Mouse (Mus musculus) kidney, embryonic 15.5 days (tissue): Measurements from ENCODE around the gene Slc35a2. TPM values are rescaled to one million over a fixed set of nuclear protein-coding genes. Genes with fewer than 3 reads are reported as not detected.
"Not testable (repeated sequence)": the region's sequence is repeated elsewhere in the genome, so short reads cannot be mapped to it uniquely, and the experiment has no call there.

ENCODE experiments used
- ATAC-seq: fragments of 200-750 bp; cut with Nextera tagmentation; replicated peaks from 2 replicates; pipeline ENCODE4 v1.8.0; 2017; ENCODE audit warnings: moderate TSS enrichment; ENCODE audit not compliant: low FRiP score
- H3K27ac ChIP-seq: fragments of 300-500 bp; sonication (generic); 2 replicates; pipeline ENCODE4 v1.5.1; 2015; ENCODE audit warnings: mild to moderate bottlenecking, inconsistent platforms
- H3K27me3 ChIP-seq: fragments of 300-500 bp; sonication (generic); 2 replicates; pipeline ENCODE4 v1.6.1; 2015; ENCODE audit warnings: inconsistent platforms
- H3K36me3 ChIP-seq: fragments of 300-500 bp; sonication (generic); 2 replicates; pipeline ENCODE4 v1.6.1; 2015; ENCODE audit warnings: inconsistent platforms
- H3K4me1 ChIP-seq: fragments of 300-500 bp; sonication (generic); 2 replicates; pipeline ENCODE4 v1.6.1; 2015; ENCODE audit warnings: inconsistent platforms
- H3K4me2 ChIP-seq: fragments of 300-500 bp; sonication (generic); 2 replicates; pipeline ENCODE4 v1.6.1; 2015; ENCODE audit warnings: moderate library complexity, mild to moderate bottlenecking, inconsistent platforms
- H3K4me3 ChIP-seq: fragments of 300-500 bp; sonication (generic); replicated peaks from 2 replicates; pipeline ENCODE4 v1.5.1; 2015; ENCODE audit warnings: mild to moderate bottlenecking, inconsistent platforms
- H3K9ac ChIP-seq: fragments of 300-500 bp; sonication (generic); 2 replicates; pipeline ENCODE4 v1.6.1; 2015; ENCODE audit warnings: mild to moderate bottlenecking, inconsistent platforms
- H3K9me3 ChIP-seq: fragments of 300-500 bp; sonication (generic); replicated peaks from 2 replicates; pipeline ENCODE4 v1.6.1; 2016; ENCODE audit warnings: inconsistent platforms
- WGBS: fragments of 180-500 bp; shearing (Covaris S2); methylation state at CpG from one replicate; pipeline ENCODE4 v1.1.7; 2015; ENCODE audit warnings: mixed read lengths; 5-methylcytosine and 5-hydroxymethylcytosine counted together
- polyA plus RNA-seq: library from polyadenylated mRNA; unstranded; fragments of >200 nt; fragmentation: Nextera tagmentation; extraction: Ambion mirVana; gene quantifications from 2 replicates; pipeline ENCODE4 v1.2.1, GENCODE M21; 2015

The Slc35a2 gene
- polyA plus RNA-seq, 1 experiment from 2014 or later, result 35.8 TPM

- H3K9me3 ChIP-seq, H3K4me3 ChIP-seq, H3K36me3 ChIP-seq, H3K4me2 ChIP-seq, ATAC-seq, H3K27ac ChIP-seq, H3K9ac ChIP-seq, H3K4me1 ChIP-seq: not testable (repeated sequence)
- WGBS, result 23% methylated on average over 3 of the region's 3 CpGs
- H3K27me3 ChIP-seq, result peaks cover 24% of the 10 kb centered on the region
These were observed 31.8 kb downstream of the Slc35a2 start for GRCm38 (mm10) chrX:7915669-7916068.

- peaks cover 47% of the 10 kb centered on the region for H3K27me3 ChIP-seq
- H3K4me3 ChIP-seq, H3K9ac ChIP-seq, H3K27ac ChIP-seq, H3K9me3 ChIP-seq, H3K36me3 ChIP-seq, H3K4me1 ChIP-seq, H3K4me2 ChIP-seq, ATAC-seq: not testable (repeated sequence)
- WGBS, result 76% methylated on average over 6 of the region's 6 CpGs
These were observed 34.1 kb downstream of the Slc35a2 start for GRCm38 (mm10) chrX:7917960-7918359.

- Histone ChIP-seq H3K4me1 (peaks cover 6% of the 10 kb centered on the region; the same call in 1 of the 2 replicates), H3K4me3 (peak within 1 kb of the TSS; percentile 21; the same call in 1 of the 2 replicates), H3K27me3 (peaks cover 65% of the 10 kb centered on the region), H3K9ac (no peak within 1 kb of the TSS), H3K27ac (no peak within 1 kb of the TSS), H3K4me2 (peak within 1 kb of the TSS; percentile 48), H3K9me3 (no peaks in the 10 kb centered on the region), H3K36me3 (no peaks in the 10 kb centered on the region)
- 18% methylated on average over 31 of the region's 40 CpGs for WGBS
- ATAC-seq, result peak; percentile 43; the same call in 1 of the 2 replicates
These were observed 36.0 kb downstream of the Slc35a2 start, which contains the start of gene Pcsk1n for GRCm38 (mm10) chrX:7919601-7920383. Gene Pcsk1n (plus strand): TSS chrX:7919822.

- Histone ChIP-seq H3K9me3 (no peaks in the 10 kb centered on the region), H3K4me3 (peak overlapping the region; percentile 30), H3K4me1 (peaks cover 6% of the 10 kb centered on the region; the same call in 1 of the 2 replicates), H3K27me3 (peaks cover 83% of the 10 kb centered on the region), H3K4me2 (peak overlapping the region; percentile 55), H3K9ac (no peak overlapping the region), H3K27ac (no peak overlapping the region), H3K36me3 (no peaks in the 10 kb centered on the region)
- ATAC-seq, result no peak
- WGBS, result 13% methylated on average over 48 of the region's 48 CpGs
These were observed 38.2 kb downstream of the Slc35a2 start for GRCm38 (mm10) chrX:7922032-7922431.

- Histone ChIP-seq H3K36me3 (peaks cover 19% of the 10 kb centered on the region), H3K4me1 (peaks cover 6% of the 10 kb centered on the region; the same call in 1 of the 2 replicates), H3K4me3 (no peak overlapping the region), H3K27ac (no peak overlapping the region), H3K9ac (no peak overlapping the region), H3K4me2 (no peak overlapping the region), H3K9me3 (0 out of 2 replicates have a peak, but pooled peaks cover 4% of the 10 kb centered on the region), H3K27me3 (peaks cover 70% of the 10 kb centered on the region)
- 67% methylated on average over 6 of the region's 6 CpGs for WGBS
- no peak for ATAC-seq
These were observed 42.4 kb downstream of the Slc35a2 start for GRCm38 (mm10) chrX:7926266-7926665.

- peaks cover 27% of the 10 kb centered on the region for H3K36me3 ChIP-seq
- no peak for ATAC-seq
- WGBS, result 20% methylated on average over 10 of the region's 10 CpGs
- H3K27me3 ChIP-seq, result peaks cover 61% of the 10 kb centered on the region
- H3K27ac ChIP-seq, result no peak overlapping the region
- H3K4me2 ChIP-seq, result no peak overlapping the region
- peaks cover 4% of the 10 kb centered on the region; the same call in 1 of the 2 replicates for H3K4me1 ChIP-seq
- 0 out of 2 replicates have a peak, but pooled peaks cover 4% of the 10 kb centered on the region for H3K9me3 ChIP-seq
- no peak overlapping the region for H3K4me3 ChIP-seq
- H3K9ac ChIP-seq, result no peak overlapping the region
These were observed 43.3 kb downstream of the Slc35a2 start for GRCm38 (mm10) chrX:7927116-7927515.

GRCm38 (mm10) chrX:7928270-7928790, 44.5 kb downstream of the Slc35a2 start, which contains the start of gene Eras:
Gene Eras (minus strand): TSS chrX:7928607.
- Histone ChIP-seq H3K4me3 (no peak within 1 kb of the TSS), H3K27me3 (peaks cover 49% of the 10 kb centered on the region), H3K27ac (no peak within 1 kb of the TSS), H3K9ac (no peak within 1 kb of the TSS), H3K9me3 (0 out of 2 replicates have a peak, but pooled peaks cover 4% of the 10 kb centered on the region), H3K4me2 (0 out of 2 replicates have a peak within 1 kb of the TSS, but pooled peaks have one; percentile 12), H3K4me1 (no peaks in the 10 kb centered on the region), H3K36me3 (peaks cover 29% of the 10 kb centered on the region)
- WGBS, result 22% methylated on average over 19 of the region's 19 CpGs
- no peak for ATAC-seq

GRCm38 (mm10) chrX:7936874-7937273, 53.0 kb downstream of the Slc35a2 start:
- Histone ChIP-seq H3K27ac (no peak overlapping the region), H3K36me3 (peaks cover 45% of the 10 kb centered on the region), H3K9me3 (no peaks in the 10 kb centered on the region), H3K4me2 (no peak overlapping the region), H3K27me3 (no peaks in the 10 kb centered on the region), H3K4me3 (no peak overlapping the region), H3K4me1 (no peaks in the 10 kb centered on the region), H3K9ac (no peak overlapping the region)
- no peak for ATAC-seq
- 53% methylated on average over 11 of the region's 11 CpGs for WGBS

GRCm38 (mm10) chrX:7937667-7938066, 53.8 kb downstream of the Slc35a2 start:
- no peak for ATAC-seq

More at GRCm38 (mm10) chrX:7937667-7938066, 53.8 kb downstream of the Slc35a2 start:
- Histone ChIP-seq H3K4me1 (no peaks in the 10 kb centered on the region), H3K4me2 (no peak overlapping the region), H3K27me3 (no peaks in the 10 kb centered on the region), H3K27ac (no peak overlapping the region), H3K4me3 (no peak overlapping the region), H3K36me3 (peaks cover 40% of the 10 kb centered on the region), H3K9me3 (no peaks in the 10 kb centered on the region), H3K9ac (no peak overlapping the region)
- WGBS, result 91% methylated on average over 6 of the region's 6 CpGs

Other genes with a start within 250 kb of the Slc35a2 start
- 2.2 and 5.5 TPM in 2 replicates for gene Syp, start 245.6 kb upstream of the Slc35a2 start, polyA plus RNA-seq
- gene Prickle3, start 226.8 kb upstream of the Slc35a2 start, polyA plus RNA-seq, result 10.9 and 13.2 TPM in 2 replicates
- 156 and 168 TPM in 2 replicates for gene Plp2, start 212.6 kb upstream of the Slc35a2 start, polyA plus RNA-seq
- 0.58 and 0.68 TPM in 2 replicates for gene Magix, start 202.8 kb upstream of the Slc35a2 start, polyA plus RNA-seq
- 40.3 and 42.5 TPM in 2 replicates for gene Gpkow, start 186.9 kb upstream of the Slc35a2 start, polyA plus RNA-seq
- 35.4 and 38.6 TPM in 2 replicates for gene Wdr45, start 169.7 kb upstream of the Slc35a2 start, polyA plus RNA-seq
- gene Gm45208, start 161.8 kb upstream of the Slc35a2 start, polyA plus RNA-seq, result 0.96 TPM in 1 of 2 replicates, not detected in the other
- gene Praf2, start 155.6 kb upstream of the Slc35a2 start, polyA plus RNA-seq, result 64.4 and 68.9 TPM in 2 replicates
- 19.6 and 20.2 TPM in 2 replicates for gene Ccdc120, start 133.1 kb upstream of the Slc35a2 start, polyA plus RNA-seq
- gene Tfe3, start 121.5 kb upstream of the Slc35a2 start, polyA plus RNA-seq, result 26.3 and 30.9 TPM in 2 replicates
- gene Gripap1, start 94.3 kb upstream of the Slc35a2 start, polyA plus RNA-seq, result 44.1 and 51.8 TPM in 2 replicates
- 1.6 and 1.9 TPM in 2 replicates for gene Kcnd1, start 61.7 kb upstream of the Slc35a2 start, polyA plus RNA-seq
- gene Otud5, start 42.7 kb upstream of the Slc35a2 start, polyA plus RNA-seq, result 40.0 and 44.8 TPM in 2 replicates
- 9.7 and 10.8 TPM in 2 replicates for gene Pim2, start 5.8 kb upstream of the Slc35a2 start, polyA plus RNA-seq
- gene Pqbp1, start 15.2 kb downstream of the Slc35a2 start, polyA plus RNA-seq, result 116 and 119 TPM in 2 replicates
- 168 and 171 TPM in 2 replicates for gene Timm17b, start 15.3 kb downstream of the Slc35a2 start, polyA plus RNA-seq
- gene Gm10491, start 23.8 kb downstream of the Slc35a2 start, polyA plus RNA-seq, result not detected in 2 replicates
- not detected in 2 replicates for gene Gm10490, start 25.5 kb downstream of the Slc35a2 start, polyA plus RNA-seq
- 1.7 and 7.7 TPM in 2 replicates for gene Pcsk1n, start 35.8 kb downstream of the Slc35a2 start, polyA plus RNA-seq
- gene Eras, start 44.6 kb downstream of the Slc35a2 start, polyA plus RNA-seq, result not detected in 2 replicates
- 49.2 and 59.6 TPM in 2 replicates for gene Hdac6, start 63.9 kb downstream of the Slc35a2 start, polyA plus RNA-seq
- gene Gata1, start 94.0 kb downstream of the Slc35a2 start, polyA plus RNA-seq, result 1.2 and 2.3 TPM in 2 replicates
- 0.35 TPM in 1 of 2 replicates, not detected in the other for gene Glod5, start 134.5 kb downstream of the Slc35a2 start, polyA plus RNA-seq
- gene Suv39h1, start 190.7 kb downstream of the Slc35a2 start, polyA plus RNA-seq, result 69.0 and 69.5 TPM in 2 replicates
- 0.23 and 0.49 TPM in 2 replicates for gene Was, start 206.5 kb downstream of the Slc35a2 start, polyA plus RNA-seq
- gene Wdr13, start 248.9 kb downstream of the Slc35a2 start, polyA plus RNA-seq, result 22.7 and 29.3 TPM in 2 replicates